Mouse (Mus musculus): ENCODE data around the gene Cr1l.

- TF ChIP-seq CTCF (IDR thresholded peaks at IDR 0.05; ENCODE audit: control insufficient read depth, insufficient read depth, insufficient read length) (no peak), MAX (IDR thresholded peaks at IDR 0.05) (no peak), USF1 (IDR thresholded peaks at IDR 0.05; ENCODE audit: low read depth) (no peak), FOSL1 (IDR thresholded peaks at IDR 0.05; ENCODE audit: insufficient read depth, low read length, poor library complexity, severe bottlenecking) (no peak), MYOD1 (IDR thresholded peaks at IDR 0.05; ENCODE audit: control insufficient read depth, insufficient read length, low read depth) (no peak), MYOG (IDR thresholded peaks at IDR 0.05; ENCODE audit: control insufficient read depth, extremely low read depth, insufficient read length) (no peak)
These were observed 17.8 kb downstream of the Cr1l start for GRCm38 (mm10) chr1:195113621-195114020.

Measured in C2C12 (cell line).